Mouse (Mus musculus) spleen, adult 12 weeks (tissue): ENCODE measurements around the gene Cep63.
A peak's percentile ranks its signal among the peaks of the same experiment; 100 is the strongest.

Experiments
- DNase-seq: peaks from one replicate; pipeline ENCODE4 v3.0.0; 2022; ENCODE audit warnings: low spot score

Gene Cep63

GRCm38 (mm10) chr9:102625983-102626838 is at the start of gene Cep63, which contains the start of gene Anapc13:
Gene Cep63 (minus strand): TSS chr9:102626534.
Gene Anapc13 (plus strand): TSS chr9:102626296.
- DNase-seq = peak; percentile 96

- no peak for DNase-seq
These were observed 49.6 kb upstream of the Cep63 start for GRCm38 (mm10) chr9:102675922-102676321.

GRCm38 (mm10) chr9:102673381-102673780 is 47.0 kb upstream of the Cep63 start:
- DNase-seq = no peak

- DNase-seq = no peak
These were observed 42.6 kb upstream of the Cep63 start for GRCm38 (mm10) chr9:102668906-102669305.

GRCm38 (mm10) chr9:102668115-102668514 is 41.8 kb upstream of the Cep63 start:
- DNase-seq = no peak

- DNase-seq = no peak
These were observed 30.2 kb upstream of the Cep63 start for GRCm38 (mm10) chr9:102656355-102657095.

- DNase-seq = no peak
These were observed 24.9 kb upstream of the Cep63 start for GRCm38 (mm10) chr9:102651199-102651720.

- DNase-seq = no peak
These were observed 24.3 kb upstream of the Cep63 start for GRCm38 (mm10) chr9:102650637-102651036.

GRCm38 (mm10) chr9:102649917-102650527 is 23.7 kb upstream of the Cep63 start:
- no peak for DNase-seq

- DNase-seq = no peak
These were observed 20.7 kb upstream of the Cep63 start for GRCm38 (mm10) chr9:102647010-102647409.

- DNase-seq = no peak
These were observed 18.9 kb upstream of the Cep63 start for GRCm38 (mm10) chr9:102645119-102645695.

GRCm38 (mm10) chr9:102643486-102644101 is 17.3 kb upstream of the Cep63 start:
- DNase-seq = no peak

GRCm38 (mm10) chr9:102643071-102643485 is 16.7 kb upstream of the Cep63 start:
- no peak for DNase-seq

GRCm38 (mm10) chr9:102641531-102641930 is 15.2 kb upstream of the Cep63 start:
- DNase-seq = no peak

GRCm38 (mm10) chr9:102639510-102639909 is 13.2 kb upstream of the Cep63 start:
- no peak for DNase-seq

GRCm38 (mm10) chr9:102638963-102639362 is 12.6 kb upstream of the Cep63 start:
- DNase-seq = no peak

- no peak for DNase-seq
These were observed 10.8 kb upstream of the Cep63 start for GRCm38 (mm10) chr9:102637115-102637514.

GRCm38 (mm10) chr9:102636553-102636952 is 10.2 kb upstream of the Cep63 start:
- no peak for DNase-seq

GRCm38 (mm10) chr9:102634453-102634852 is 8.1 kb upstream of the Cep63 start:
- DNase-seq = no peak

GRCm38 (mm10) chr9:102632923-102633537 is 6.7 kb upstream of the Cep63 start:
- DNase-seq = no peak

GRCm38 (mm10) chr9:102632173-102632572 is 5.8 kb upstream of the Cep63 start:
- DNase-seq = no peak
